Mouse (Mus musculus) layer of hippocampus, adult 9-11 months (tissue): ENCODE data around the gene Ppp1r27.
"Not testable (repeated sequence)": the region's sequence is repeated elsewhere in the genome, so short reads cannot be mapped to it uniquely, and the experiment has no call there.

Experiments
- DNase-seq: peaks from one replicate; pipeline ENCODE4 v3.0.0; 2022

Gene Ppp1r27

DNA sequence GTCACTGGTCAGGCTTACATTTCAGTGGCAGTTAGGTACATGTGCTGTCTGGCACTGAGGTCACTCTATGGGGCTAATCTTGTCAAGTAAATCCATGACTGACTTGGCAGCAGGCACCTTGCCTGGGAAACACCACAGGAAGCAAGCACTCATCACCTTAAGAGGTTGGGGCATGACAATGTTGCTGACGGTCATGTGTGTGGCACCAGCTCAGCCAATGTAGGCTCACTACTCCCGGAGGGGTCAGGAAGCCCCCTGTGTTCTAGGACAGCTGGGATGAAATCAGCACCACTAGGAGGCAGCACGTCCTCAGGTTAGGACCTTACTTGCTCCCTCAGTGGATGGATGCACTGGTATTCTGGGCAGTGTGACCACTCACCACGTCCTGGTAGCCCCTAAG, 9.0 kb downstream of the Ppp1r27 start:
- DNase-seq, result no peak

DNA sequence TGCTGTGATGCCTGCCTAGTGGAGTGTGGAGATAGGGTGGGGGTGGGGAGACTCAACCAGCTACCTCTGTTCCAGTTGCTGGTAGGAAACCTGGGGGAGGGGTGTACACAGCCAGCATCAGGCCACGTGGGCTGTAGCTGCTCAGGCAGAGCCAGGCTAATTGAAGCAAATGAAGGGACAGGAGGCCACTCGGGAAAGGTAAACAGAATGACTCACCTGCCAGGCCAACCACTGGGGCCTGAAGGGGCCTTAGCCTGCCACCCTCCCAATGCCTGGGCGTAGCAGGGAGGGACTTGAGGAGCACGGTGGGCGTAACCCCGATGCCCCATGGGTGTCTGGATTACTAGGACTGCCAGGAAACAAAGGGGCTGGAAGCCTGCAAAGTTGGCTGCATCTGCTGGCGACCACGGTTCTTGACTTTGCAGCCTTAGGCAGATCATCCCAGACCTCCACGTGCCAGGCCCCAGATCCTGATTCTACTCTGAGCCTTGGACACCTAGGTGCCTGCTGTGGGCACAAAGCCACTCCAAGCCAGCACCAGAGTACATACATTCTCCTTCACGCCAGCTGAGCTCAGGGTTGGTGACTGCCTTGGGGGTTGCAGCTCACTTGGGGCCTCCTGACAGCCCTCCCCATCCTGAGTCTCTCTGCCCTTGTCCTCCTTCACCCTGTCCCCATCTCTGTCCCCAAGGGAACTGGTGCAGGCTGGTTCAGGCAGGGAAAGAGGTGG, 11.5 kb downstream of the Ppp1r27 start:
- no peak for DNase-seq

DNA sequence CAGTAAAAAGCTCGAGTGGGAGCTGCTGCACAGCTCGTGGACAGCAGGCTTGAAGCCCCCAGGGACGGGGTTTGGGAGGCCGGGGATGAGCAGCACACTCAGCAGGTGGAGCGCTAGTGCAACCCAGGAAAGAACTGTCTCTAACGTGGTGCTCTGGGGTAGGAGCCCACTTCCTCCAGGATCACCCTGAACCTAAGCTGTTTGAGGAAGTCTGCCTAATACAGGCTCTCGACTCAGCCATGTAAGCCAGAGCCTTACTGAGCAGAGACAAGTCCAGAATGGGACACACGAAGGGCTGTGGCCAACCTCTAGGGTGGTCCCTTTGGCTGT, 12.0 kb downstream of the Ppp1r27 start:
- no peak for DNase-seq

DNA sequence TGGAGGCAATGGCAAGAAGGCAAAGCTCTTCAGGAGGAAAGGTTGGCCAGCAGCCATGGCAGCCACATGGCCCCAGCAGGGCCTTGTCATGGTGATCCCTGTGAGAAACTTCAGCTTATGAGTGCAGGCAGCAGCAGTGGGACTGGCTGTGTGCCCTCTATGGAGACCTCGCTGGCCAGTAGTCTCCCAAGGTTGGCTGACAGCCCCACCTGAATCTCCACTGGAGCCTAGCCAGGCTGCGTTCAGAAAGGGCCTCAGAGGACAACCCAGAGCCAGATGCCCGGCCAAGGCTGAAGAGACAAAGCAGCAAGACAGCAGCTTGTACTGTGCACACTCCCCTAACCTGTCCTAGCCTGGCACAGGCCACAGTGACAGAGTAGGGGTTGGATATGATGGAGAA, 12.4 kb downstream of the Ppp1r27 start:
- DNase-seq, result no peak

GRCm38 (mm10) chr11:120535804-120536203, 15.1 kb downstream of the Ppp1r27 start:
- DNase-seq, result no peak

- no peak for DNase-seq
Measured at GRCm38 (mm10) chr11:120535145-120535544, 15.8 kb downstream of the Ppp1r27 start.

DNA sequence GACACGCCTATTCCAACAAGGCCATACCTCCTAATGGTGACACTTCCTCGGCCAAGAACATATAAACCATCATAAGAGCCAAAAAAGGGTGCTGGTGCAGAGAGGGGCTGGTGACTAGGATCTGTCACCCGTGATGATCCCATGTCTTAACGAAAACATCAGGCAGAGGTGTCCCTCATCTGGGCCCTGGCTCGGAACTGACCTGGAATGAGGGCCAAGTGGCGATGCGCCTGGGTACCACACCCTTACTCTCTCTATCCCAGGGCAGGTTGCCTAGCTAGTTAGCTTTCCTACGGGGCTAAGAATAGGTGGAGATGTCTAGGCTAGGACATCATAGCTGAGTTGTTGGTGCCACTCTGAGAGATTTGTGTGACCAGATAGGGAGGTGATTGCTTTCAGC, 16.8 kb downstream of the Ppp1r27 start:
- no peak for DNase-seq

DNA sequence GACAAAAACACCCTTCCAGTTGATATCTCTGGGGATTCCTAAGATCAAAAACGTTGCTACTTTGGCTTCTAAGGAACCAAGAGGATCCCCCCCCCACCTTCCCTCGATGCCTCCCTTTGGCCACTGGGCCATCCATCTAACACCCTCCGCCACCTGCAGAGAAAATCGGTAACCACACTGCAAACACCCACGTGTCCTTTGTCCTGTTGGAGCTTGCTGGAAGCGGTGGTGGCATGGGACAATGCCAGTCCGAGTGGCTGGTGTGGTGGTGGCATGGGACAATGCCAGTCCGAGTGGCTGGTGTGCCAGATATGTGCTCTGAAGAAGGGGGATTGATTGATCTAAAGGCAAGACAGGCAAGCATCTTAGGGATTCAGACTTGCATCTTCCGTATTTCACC, 19.3 kb downstream of the Ppp1r27 start:
- no peak for DNase-seq

- DNase-seq, result no peak
Measured at GRCm38 (mm10) chr11:120530085-120530964, 20.6 kb downstream of the Ppp1r27 start, which contains the start of gene Gcgr. TSS of gene Gcgr (plus strand) at chr11:120530699.

DNA sequence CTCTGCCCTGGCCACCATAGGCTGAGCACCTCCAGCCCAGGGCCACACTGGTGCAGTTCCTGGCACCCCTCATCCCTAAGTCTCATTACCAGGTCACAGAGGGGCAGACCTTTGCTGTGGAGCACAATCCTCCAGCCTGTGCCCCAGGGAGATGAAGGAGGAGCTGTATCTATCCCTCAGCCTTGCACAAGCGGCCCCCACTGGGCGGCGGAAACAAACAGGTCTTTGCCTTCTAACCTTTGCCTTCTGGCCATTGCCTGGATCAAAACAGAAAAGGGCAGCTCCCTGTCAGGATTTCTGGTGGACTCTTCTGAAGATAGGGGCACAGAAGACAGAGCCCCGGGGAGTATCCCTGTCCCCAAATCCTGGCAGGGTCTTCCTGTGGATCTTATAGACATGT, 22.0 kb downstream of the Ppp1r27 start:
- no peak for DNase-seq

DNA sequence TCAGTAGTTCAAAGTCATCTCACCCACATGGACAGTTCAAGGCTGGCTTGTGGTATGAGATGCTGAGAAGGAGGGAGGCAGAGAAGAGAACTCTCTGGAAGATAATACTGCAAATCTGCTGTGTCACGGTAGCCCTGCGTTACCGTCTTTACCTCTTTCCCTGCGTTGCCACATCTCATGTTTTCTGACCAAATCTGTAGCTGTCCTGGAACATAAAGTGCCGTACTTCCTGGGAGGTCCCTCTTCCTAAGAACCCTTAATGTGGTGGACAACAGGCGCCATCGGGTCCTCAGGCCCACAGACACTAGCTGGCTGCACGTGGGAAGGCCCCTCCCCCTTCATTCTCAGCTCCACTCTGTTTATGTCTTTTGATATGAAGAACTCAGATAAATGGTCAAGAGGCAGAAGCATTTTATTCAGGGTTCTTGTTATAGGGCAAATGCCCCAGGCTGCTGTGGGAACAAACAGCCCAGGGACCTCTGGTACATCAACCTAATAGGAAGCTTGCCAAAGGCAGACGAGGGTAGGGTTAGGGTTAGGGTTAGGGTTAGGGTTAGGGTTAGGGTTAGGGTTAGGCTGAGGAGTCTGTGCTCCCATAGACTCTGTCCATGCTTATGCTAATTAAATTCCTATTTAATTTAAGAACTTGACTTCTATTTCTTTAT, 23.1 kb downstream of the Ppp1r27 start:
- no peak for DNase-seq

DNA sequence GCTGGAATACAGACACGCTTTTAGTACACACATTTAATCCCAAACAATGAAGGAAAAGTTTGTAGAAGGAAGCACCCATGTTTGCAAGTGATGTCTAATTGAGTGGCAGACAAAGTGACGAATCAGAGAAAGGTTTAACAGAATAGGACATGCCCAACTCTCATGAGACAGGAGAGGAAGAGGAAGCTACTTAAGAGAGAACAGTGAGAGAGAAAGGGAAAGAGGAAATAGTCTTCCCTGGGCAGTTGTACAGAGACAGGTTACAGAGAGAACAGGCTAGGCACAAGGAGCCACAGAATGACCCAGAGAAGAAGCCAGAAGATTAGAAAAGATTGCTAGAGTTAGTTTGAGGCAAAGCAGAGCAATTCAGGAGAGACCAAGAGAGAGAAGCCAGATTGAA, 25.0 kb downstream of the Ppp1r27 start:
- DNase-seq, result no peak

DNA sequence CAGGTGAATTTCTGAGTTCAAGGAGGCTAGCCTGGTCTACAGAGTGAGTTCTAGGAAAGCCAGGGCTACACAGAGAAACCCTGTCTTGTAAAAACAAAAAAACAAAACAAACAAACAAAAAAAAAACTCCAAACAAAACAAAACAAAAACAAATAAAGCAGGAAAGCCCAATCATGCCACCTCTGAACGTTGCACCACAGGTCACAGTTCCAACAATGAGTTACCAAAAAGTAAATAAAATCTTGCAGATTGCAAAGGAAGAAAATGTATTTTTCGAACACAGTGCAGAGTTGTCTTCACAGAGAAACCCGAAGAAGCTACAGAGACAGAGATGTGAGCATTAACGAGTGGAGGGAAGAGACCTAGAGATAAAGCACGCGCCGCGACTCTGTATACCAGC, 28.4 kb downstream of the Ppp1r27 start:
- no peak for DNase-seq

DNA sequence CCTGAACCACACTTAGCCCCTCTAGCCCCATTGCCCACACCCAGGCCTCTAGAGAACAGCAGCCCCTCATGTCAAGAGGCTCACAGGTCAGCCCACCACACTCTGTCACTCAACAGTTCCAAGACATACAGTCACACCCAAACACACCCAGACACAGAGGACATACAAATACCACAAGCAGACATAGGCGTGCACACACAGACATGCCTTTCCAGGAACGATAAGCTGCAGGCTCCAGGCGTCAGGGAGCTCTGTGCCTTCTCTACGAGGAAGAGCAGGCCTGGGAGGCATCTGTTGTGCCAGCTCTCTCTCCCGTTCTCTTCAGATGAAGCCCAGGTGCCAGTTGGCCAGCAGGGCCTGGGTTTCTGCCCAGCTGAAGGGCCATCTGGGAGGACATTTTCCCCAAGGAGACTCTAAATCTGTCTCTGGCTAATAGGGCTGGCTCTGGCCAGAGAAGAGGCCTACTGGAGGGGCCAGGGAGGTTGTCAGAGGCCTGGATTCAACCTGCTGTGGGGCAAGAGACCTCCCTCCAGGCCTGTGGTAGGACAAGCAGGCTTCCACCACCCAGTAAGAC, 29.9 kb downstream of the Ppp1r27 start:
- DNase-seq, result no peak

DNA sequence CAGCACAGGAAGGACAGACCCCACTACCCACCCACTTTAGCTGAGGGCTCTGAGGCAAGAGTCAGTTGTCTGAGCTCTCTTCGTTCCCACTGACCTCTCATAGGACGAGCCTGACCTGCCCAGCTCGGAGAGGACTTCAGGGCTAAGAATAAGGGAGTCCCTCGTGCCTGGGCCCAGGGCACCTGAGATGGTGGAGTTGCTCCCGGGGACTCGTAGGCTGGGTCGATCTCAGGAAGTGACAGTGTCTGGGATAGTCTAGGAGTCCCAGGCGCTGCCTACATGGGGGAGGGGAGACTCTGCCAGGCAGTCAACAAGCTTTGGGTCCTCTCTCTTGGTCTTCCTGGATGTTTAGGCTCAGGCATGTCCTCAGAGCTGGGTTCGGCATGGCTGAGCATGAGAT, 30.4 kb downstream of the Ppp1r27 start:
- no peak for DNase-seq

- peak; percentile 34 for DNase-seq
Measured at GRCm38 (mm10) chr11:120519738-120520137, 31.2 kb downstream of the Ppp1r27 start.

GRCm38 (mm10) chr11:120518558-120518957, 32.4 kb downstream of the Ppp1r27 start:
- no peak for DNase-seq

- peak; percentile 84 for DNase-seq
Measured at GRCm38 (mm10) chr11:120518027-120518426, 32.9 kb downstream of the Ppp1r27 start.

- DNase-seq, result no peak
Measured at GRCm38 (mm10) chr11:120517147-120517546, 33.8 kb downstream of the Ppp1r27 start.

- DNase-seq, result peak; percentile 67
Measured at GRCm38 (mm10) chr11:120515611-120516010, 35.3 kb downstream of the Ppp1r27 start.

GRCm38 (mm10) chr11:120514262-120514661, 36.7 kb downstream of the Ppp1r27 start:
- DNase-seq, result not testable (repeated sequence)

- DNase-seq, result no peak
Measured at GRCm38 (mm10) chr11:120512790-120513453, 38.0 kb downstream of the Ppp1r27 start.
